Comparison of ENCODE assay signal across 10 mouse cellular contexts in the genomic region with DNA sequence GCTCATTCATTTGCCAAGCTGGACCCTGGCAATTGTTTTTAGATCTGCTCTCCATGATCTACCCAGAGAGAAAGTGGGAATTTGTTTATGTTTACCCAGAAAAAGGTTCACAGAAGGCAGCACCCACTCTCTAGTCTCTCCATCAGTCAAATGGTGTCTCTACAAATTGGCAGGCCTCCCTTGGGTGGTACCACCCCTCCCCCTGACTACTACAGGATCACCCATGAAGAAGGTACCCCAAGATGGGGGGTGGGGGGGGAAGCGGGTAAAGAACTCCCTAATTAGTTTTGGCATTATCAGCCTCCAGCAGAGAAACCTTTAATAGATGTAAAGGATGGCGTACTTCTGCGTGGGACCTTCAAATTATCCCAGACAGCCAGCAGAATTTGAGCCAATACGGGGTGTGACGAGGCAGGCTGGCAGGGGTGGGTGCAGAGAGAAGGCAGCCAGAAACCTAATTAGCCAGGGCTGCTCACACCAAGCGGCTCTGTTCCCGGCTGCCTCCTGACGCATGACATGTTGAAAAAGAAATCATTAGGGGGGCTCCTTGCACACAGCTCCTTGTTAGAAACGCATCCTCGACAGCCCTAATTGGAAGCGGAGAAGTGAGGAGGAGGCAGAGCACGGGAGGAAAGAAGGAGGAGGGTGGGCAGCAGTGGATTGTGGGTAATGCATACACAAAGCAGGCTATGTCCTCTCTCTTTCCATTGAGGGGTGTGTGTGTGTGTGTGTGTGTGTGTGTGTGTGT.
DNase-seq lines count a peak whose midpoint lies in the region; ATAC-seq lines count a peak whose summit lies in the region.
"Had no signal": no experiment of that assay in that cellular context is flagged by ENCODE, and none has a peak within 500 bp of the region (broad histone marks: within the 10 kb centered on the region; RNA-seq: fewer than 3 reads in every experiment).

No protein-coding gene starts in this region.

- no peaks in the 10 kb centered on the region for H3K9me3 ChIP-seq in intestine, embryonic 16.5 days (ENCODE audit: control insufficient read depth, low read length)
- H3K9me3 ChIP-seq: lung, embryonic 15.5 days had no signal

- peak; percentile 17 for DNase-seq in embryo, embryonic 11 days
- DNase-seq in embryo, embryonic 10 days (ENCODE audit: low spot score) = no peak
- peak; percentile 78 to 84 for DNase-seq in layer of hippocampus, postnatal 36 days
- peak; percentile 6 for DNase-seq in retina, postnatal 7 days (ENCODE audit: low read depth, low spot score)
- no peak for DNase-seq in lung, postnatal 4 days
- no peak for DNase-seq in gastrocnemius, adult 18-20 months (ENCODE audit: low spot score)

- no peaks in the 10 kb centered on the region for H3K4me1 ChIP-seq in intestine, embryonic 16.5 days (ENCODE audit: control insufficient read depth, insufficient read depth, low read length)
- H3K4me1 ChIP-seq: heart, embryonic 13.5 days; lung, embryonic 15.5 days had no signal

- H3K27me3 ChIP-seq in intestine, embryonic 16.5 days (replicated peaks; ENCODE audit: control insufficient read depth, insufficient read depth, low read length) = no peaks in the 10 kb centered on the region
- H3K27me3 ChIP-seq: heart, embryonic 13.5 days; lung, embryonic 15.5 days had no signal

- H3K4me2 ChIP-seq in intestine, embryonic 16.5 days (ENCODE audit: low read depth, low read length) = no peak overlapping the region
- H3K4me2 ChIP-seq: heart, embryonic 13.5 days; lung, embryonic 15.5 days had no signal

- WGBS in intestine, embryonic 16.5 days = 66% methylated on average over 12 of the region's 12 CpGs

- ATAC-seq in frontal cortex, adult (ENCODE audit: low TSS enrichment) = peak; percentile 89
- no peak for ATAC-seq in intestine, embryonic 16.5 days

- no peak overlapping the region for H3K9ac ChIP-seq in intestine, embryonic 16.5 days (ENCODE audit: low read depth, low read length)
- H3K9ac ChIP-seq: heart, embryonic 13.5 days; lung, embryonic 15.5 days had no signal

- no peak overlapping the region for H3K27ac ChIP-seq in intestine, embryonic 16.5 days (ENCODE audit: low read length)
- H3K27ac ChIP-seq: heart, embryonic 13.5 days; lung, embryonic 15.5 days had no signal

- H3K36me3 ChIP-seq in intestine, embryonic 16.5 days (ENCODE audit: control insufficient read depth, insufficient read depth, low read length) = no peaks in the 10 kb centered on the region
- H3K36me3 ChIP-seq: heart, embryonic 13.5 days; lung, embryonic 15.5 days had no signal

- H3K4me3 ChIP-seq in intestine, embryonic 16.5 days (ENCODE audit: low read length) = no peak overlapping the region
- H3K4me3 ChIP-seq: heart, embryonic 13.5 days; lung, embryonic 15.5 days had no signal

Comparison
In these comparisons a context has a peak if more than half of its experiments do, and no peak if none do; other contexts are left out.
1. DNase-seq: peak in embryo, embryonic 11 days (single experiment), layer of hippocampus, postnatal 36 days (2 of 2) and retina, postnatal 7 days (single experiment); none in embryo, embryonic 10 days (single experiment), lung, postnatal 4 days (0 of 2) and gastrocnemius, adult 18-20 months (single experiment).